Mouse (Mus musculus): ENCODE measurements around the gene Olfm1.

DNA sequence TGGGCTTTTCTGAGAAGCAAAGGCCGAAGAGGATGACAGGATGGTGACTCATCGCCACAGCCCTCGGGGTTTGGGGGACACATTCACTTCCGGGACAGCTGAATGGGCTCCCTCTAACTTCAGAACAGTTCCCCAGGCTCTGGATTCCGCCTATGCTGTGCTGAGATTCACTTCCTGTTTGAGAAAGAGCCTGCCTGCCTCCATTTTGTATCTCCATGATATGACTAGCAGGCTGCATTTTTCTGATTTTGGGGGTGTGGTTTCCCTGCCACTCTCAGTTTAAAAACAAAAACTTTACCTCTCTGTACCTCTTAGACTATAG is 49.4 kb downstream of the Olfm1 start:
- TF ChIP-seq POLR2A (IDR thresholded peaks at IDR 0.05; ENCODE audit: control insufficient read depth, low read depth, low read length) (no peak), CTCF (IDR thresholded peaks at IDR 0.05; ENCODE audit: control insufficient read depth, insufficient read depth, insufficient replicate concordance, low read depth, low read length) (no peak)
